Mouse (Mus musculus) lung, postnatal 0 days (tissue): Measurements from ENCODE around the gene Intu.

Experiments
- CTCF ChIP-seq: IDR thresholded peaks from 2 replicates; pipeline ENCODE4 v1.5.1; 2016; ENCODE audit warnings: antibody characterized with exemption, mild to moderate bottlenecking
- EP300 ChIP-seq: IDR thresholded peaks from 2 replicates; pipeline ENCODE4 v1.6.1; 2016; ENCODE audit warnings: antibody characterized with exemption, mild to moderate bottlenecking, control low read depth

DNA sequence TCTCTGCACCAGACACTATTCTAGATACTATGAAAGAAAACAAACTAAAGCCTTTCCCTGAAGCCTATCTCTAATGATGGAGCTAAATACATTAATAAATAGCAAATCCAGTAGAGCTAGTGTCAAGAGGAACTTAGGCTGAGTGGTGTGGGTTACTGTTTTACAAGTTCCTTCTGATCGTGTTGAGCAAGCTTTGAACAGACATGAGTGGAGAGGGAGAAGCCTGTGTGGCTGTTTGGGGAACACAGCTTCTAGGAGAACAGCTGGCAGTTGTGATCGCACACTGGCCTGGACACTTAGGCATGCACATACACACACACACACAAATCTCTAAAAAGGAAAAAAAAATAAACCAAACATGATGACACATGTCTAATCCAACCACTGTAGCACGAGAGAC, 167.7 kb downstream of the Intu start:
- TF ChIP-seq EP300 = no peak
- TF ChIP-seq CTCF = no peak
